Mouse (Mus musculus) midbrain, embryonic 13.5 days (tissue): ENCODE measurements at regions not wholly inside any gene's neighbourhood (a gene's known extent, or its start where the extent isn't known, plus 50 kb on each side); places are given as distances from the start of the nearest gene placed in this dataset.

Source experiments
- ATAC-seq: fragments of 200-750 bp; cut with Nextera tagmentation; 2 replicates; pipeline ENCODE4 v1.8.0; 2017; ENCODE audit warnings: mild to moderate bottlenecking, moderate TSS enrichment, moderate library complexity
- H3K27ac ChIP-seq: fragments of 300-500 bp; sonication (generic); 2 replicates; pipeline ENCODE4 v1.5.1; 2015; ENCODE audit warnings: inconsistent platforms, mild to moderate bottlenecking, moderate library complexity
- H3K27me3 ChIP-seq: fragments of 300-500 bp; sonication (generic); 2 replicates; pipeline ENCODE4 v1.6.1; 2015; ENCODE audit warnings: mild to moderate bottlenecking, inconsistent platforms
- H3K36me3 ChIP-seq: fragments of 300-500 bp; sonication (generic); 2 replicates; pipeline ENCODE4 v1.6.1; 2015; ENCODE audit warnings: mild to moderate bottlenecking, inconsistent platforms
- H3K4me1 ChIP-seq: fragments of 300-500 bp; sonication (generic); replicated peaks from 2 replicates; pipeline ENCODE4 v1.6.1; 2015; ENCODE audit warnings: inconsistent platforms
- H3K4me2 ChIP-seq: fragments of 300-500 bp; sonication (generic); replicated peaks from 2 replicates; pipeline ENCODE4 v1.6.1; 2015; ENCODE audit warnings: moderate library complexity, mild to moderate bottlenecking, inconsistent platforms
- H3K4me3 ChIP-seq: fragments of 300-500 bp; sonication (generic); replicated peaks from 2 replicates; pipeline ENCODE4 v1.5.1; 2015; ENCODE audit warnings: mild to moderate bottlenecking, inconsistent platforms
- H3K9ac ChIP-seq: fragments of 300-500 bp; sonication (generic); replicated peaks from 2 replicates; pipeline ENCODE4 v1.6.1; 2015; ENCODE audit warnings: mild to moderate bottlenecking, inconsistent platforms
- H3K9me3 ChIP-seq: fragments of 300-500 bp; sonication (generic); 2 replicates; pipeline ENCODE4 v1.6.1; 2016; ENCODE audit warnings: mild to moderate bottlenecking, inconsistent platforms
- WGBS: fragments of 180-500 bp; shearing (Covaris S2); methylation state at CpG from one replicate; pipeline ENCODE4 v1.1.7; 2015; 5-methylcytosine and 5-hydroxymethylcytosine counted together

GRCm38 (mm10) chr14:118374819-118375520, 108.2 kb downstream of the Gm9376 start:
- H3K9ac ChIP-seq = no peak overlapping the region
- no peaks in the 10 kb centered on the region for H3K9me3 ChIP-seq
- no peak for ATAC-seq
- no peak overlapping the region for H3K4me3 ChIP-seq
- no peaks in the 10 kb centered on the region for H3K36me3 ChIP-seq
- no peak overlapping the region for H3K4me2 ChIP-seq
- WGBS = 89% methylated on average over 10 of the region's 10 CpGs
- H3K27me3 ChIP-seq = peaks cover 9% of the 10 kb centered on the region; the same call in 1 of the 2 replicates
- no peak overlapping the region for H3K27ac ChIP-seq
- peaks cover 4% of the 10 kb centered on the region for H3K4me1 ChIP-seq

- Histone ChIP-seq H3K9ac (no peak overlapping the region), H3K4me1 (no peaks in the 10 kb centered on the region), H3K36me3 (no peaks in the 10 kb centered on the region), H3K4me3 (no peak overlapping the region), H3K9me3 (no peaks in the 10 kb centered on the region), H3K27ac (no peak overlapping the region), H3K27me3 (peaks cover 2% of the 10 kb centered on the region; the same call in 1 of the 2 replicates), H3K4me2 (no peak overlapping the region)
- no peak for ATAC-seq
- WGBS = 96% methylated on average over 12 of the region's 12 CpGs
Measured at GRCm38 (mm10) chr14:118375641-118376040, 108.9 kb downstream of the Gm9376 start.

DNA sequence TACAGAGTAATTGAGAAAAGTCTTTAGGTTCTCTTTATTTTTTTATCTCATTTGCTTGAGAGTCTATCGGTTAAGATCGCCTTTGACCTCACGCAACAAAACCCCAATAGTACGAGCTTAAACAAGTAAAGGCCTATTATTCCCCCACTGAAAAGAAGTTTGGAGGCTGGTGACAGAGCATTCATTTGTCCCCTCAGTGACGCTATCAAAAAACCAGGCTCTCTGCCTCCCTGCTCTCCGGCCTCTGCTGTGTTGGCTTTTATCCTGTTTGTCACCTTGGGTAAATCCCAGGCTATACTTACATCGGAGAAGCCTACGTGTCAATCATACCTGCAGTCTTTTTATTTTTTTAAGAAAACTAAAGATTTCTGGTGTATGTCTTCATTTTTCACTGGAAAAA, 112.9 kb downstream of the Gm9376 start:
- no peak overlapping the region for H3K27ac ChIP-seq
- 22% methylated on average over 8 of the region's 8 CpGs for WGBS
- H3K9me3 ChIP-seq = no peaks in the 10 kb centered on the region
- ATAC-seq = no peak
- no peak overlapping the region for H3K9ac ChIP-seq
- no peaks in the 10 kb centered on the region for H3K27me3 ChIP-seq
- H3K4me3 ChIP-seq = no peak overlapping the region
- H3K36me3 ChIP-seq = no peaks in the 10 kb centered on the region
- no peak overlapping the region for H3K4me2 ChIP-seq
- H3K4me1 ChIP-seq = no peaks in the 10 kb centered on the region

GRCm38 (mm10) chr14:118385529-118385932, 118.8 kb downstream of the Gm9376 start:
- Histone ChIP-seq H3K27me3 (0 out of 2 replicates have a peak, but pooled peaks cover 3% of the 10 kb centered on the region), H3K27ac (no peak overlapping the region), H3K9me3 (no peaks in the 10 kb centered on the region), H3K4me1 (0 out of 2 replicates have a peak, but pooled peaks cover 6% of the 10 kb centered on the region), H3K4me2 (no peak overlapping the region; the same call in 1 of the 2 replicates), H3K36me3 (no peaks in the 10 kb centered on the region), H3K4me3 (no peak overlapping the region), H3K9ac (no peak overlapping the region)
- ATAC-seq = 0 out of 2 replicates have a peak, but pooled peaks have one; percentile 55
- WGBS = 31% methylated on average over 7 of the region's 7 CpGs

DNA sequence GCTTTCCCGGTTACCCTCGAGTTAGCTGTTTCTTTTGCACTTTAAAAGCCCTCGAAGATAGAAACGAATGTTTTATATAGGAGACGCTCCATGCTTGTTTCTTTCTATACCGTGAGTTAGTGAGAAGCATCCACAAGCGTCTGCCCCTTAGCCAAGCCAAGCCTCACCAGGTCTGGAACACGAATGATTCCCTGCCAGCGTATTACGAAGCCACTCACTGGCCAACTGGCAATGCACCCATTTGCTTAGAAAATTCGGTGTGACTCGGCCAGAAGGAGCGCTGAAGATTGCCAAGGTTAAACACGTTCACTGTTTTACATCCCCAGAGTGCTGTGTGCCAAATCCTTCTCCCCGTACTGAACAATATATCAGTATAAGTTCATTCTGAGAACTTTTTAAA, 121.3 kb downstream of the Gm9376 start:
- no peaks in the 10 kb centered on the region for H3K9me3 ChIP-seq
- peaks cover 6% of the 10 kb centered on the region; the same call in 1 of the 2 replicates for H3K4me1 ChIP-seq
- WGBS = 91% methylated on average over 15 of the region's 15 CpGs
- no peak overlapping the region for H3K4me2 ChIP-seq
- ATAC-seq = no peak
- H3K27ac ChIP-seq = no peak overlapping the region
- H3K4me3 ChIP-seq = no peak overlapping the region
- no peak overlapping the region for H3K9ac ChIP-seq
- H3K36me3 ChIP-seq = no peaks in the 10 kb centered on the region
- H3K27me3 ChIP-seq = 0 out of 2 replicates have a peak, but pooled peaks cover 3% of the 10 kb centered on the region

GRCm38 (mm10) chr14:118390790-118391189, 124.0 kb downstream of the Gm9376 start:
- no peak overlapping the region for H3K9ac ChIP-seq
- 85% methylated on average over 3 of the region's 3 CpGs for WGBS
- ATAC-seq = no peak

DNA sequence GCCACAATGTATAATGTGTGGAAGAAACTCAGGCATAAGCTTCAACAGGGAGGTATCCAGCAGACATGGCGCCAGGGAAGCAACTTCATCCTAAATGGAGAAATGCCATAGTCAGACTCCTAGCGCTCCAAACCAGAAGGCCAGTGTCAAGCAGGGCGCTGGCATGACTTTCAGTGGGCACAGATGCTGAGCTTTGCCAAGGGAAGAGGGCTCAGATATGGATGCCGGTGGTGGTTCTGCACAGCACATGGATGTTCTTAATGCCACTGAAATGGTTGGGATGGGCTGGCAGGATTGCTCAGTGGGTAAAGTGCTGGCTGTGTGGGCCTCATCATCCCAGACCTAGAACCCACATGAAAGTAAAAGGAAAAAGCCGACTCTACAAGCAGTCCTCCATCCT, 124.8 kb downstream of the Gm9376 start:
- Histone ChIP-seq H3K27me3 (0 out of 2 replicates have a peak, but pooled peaks cover 3% of the 10 kb centered on the region), H3K4me2 (no peak overlapping the region), H3K4me1 (peaks cover 9% of the 10 kb centered on the region), H3K9ac (no peak overlapping the region), H3K36me3 (no peaks in the 10 kb centered on the region), H3K9me3 (no peaks in the 10 kb centered on the region), H3K4me3 (no peak overlapping the region), H3K27ac (no peak overlapping the region)
- ATAC-seq = no peak
- 95% methylated on average over 5 of the region's 5 CpGs for WGBS

More at GRCm38 (mm10) chr14:118390790-118391189, 124.0 kb downstream of the Gm9376 start:
- H3K27me3 ChIP-seq = 0 out of 2 replicates have a peak, but pooled peaks cover 3% of the 10 kb centered on the region
- H3K4me2 ChIP-seq = no peak overlapping the region
- no peak overlapping the region for H3K27ac ChIP-seq
- H3K4me3 ChIP-seq = no peak overlapping the region
- peaks cover 9% of the 10 kb centered on the region for H3K4me1 ChIP-seq
- H3K36me3 ChIP-seq = no peaks in the 10 kb centered on the region
- no peaks in the 10 kb centered on the region for H3K9me3 ChIP-seq

- Histone ChIP-seq H3K36me3 (no peaks in the 10 kb centered on the region), H3K4me2 (no peak overlapping the region), H3K4me1 (peaks cover 9% of the 10 kb centered on the region), H3K9ac (no peak overlapping the region), H3K4me3 (no peak overlapping the region), H3K27me3 (no peaks in the 10 kb centered on the region), H3K27ac (no peak overlapping the region), H3K9me3 (no peaks in the 10 kb centered on the region)
- WGBS = 57% methylated on average over 6 of the region's 6 CpGs
- no peak; the same call in none of the 2 replicates for ATAC-seq
Measured at GRCm38 (mm10) chr14:118393676-118394075, 126.9 kb downstream of the Gm9376 start.

- Histone ChIP-seq H3K36me3 (no peaks in the 10 kb centered on the region), H3K9ac (no peak overlapping the region), H3K9me3 (peaks cover 10% of the 10 kb centered on the region), H3K4me3 (no peak overlapping the region), H3K4me1 (peaks cover 31% of the 10 kb centered on the region), H3K27me3 (peaks cover 37% of the 10 kb centered on the region), H3K4me2 (no peak overlapping the region), H3K27ac (no peak overlapping the region)
- 15% methylated on average over 4 of the region's 4 CpGs for WGBS
- peak; percentile 74 for ATAC-seq
Measured at GRCm38 (mm10) chr14:118414275-118414674, 147.5 kb downstream of the Gm9376 start.

DNA sequence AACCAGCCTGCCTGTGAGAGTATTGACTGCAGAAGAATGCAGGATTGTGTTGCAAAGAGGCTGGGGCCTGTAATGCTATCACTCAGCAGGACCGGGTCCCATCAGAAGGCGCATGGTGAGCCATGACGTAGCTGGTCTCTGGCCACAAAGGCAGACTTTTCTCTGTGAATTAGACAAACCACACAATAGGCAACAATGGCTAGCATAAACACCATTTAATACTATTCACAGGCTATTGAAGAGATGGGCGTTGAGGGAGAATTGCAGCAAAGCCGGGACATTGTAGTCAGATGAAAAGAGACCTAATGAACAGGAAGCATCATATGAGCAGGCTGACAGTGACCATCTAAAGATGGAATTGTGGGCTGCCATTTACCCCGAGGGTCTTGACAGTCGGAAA, 149.4 kb downstream of the Gm9376 start:
- no peak overlapping the region for H3K27ac ChIP-seq
- peak; percentile 80 for ATAC-seq
- H3K27me3 ChIP-seq = peaks cover 48% of the 10 kb centered on the region
- 0 out of 2 replicates have a peak overlapping the region, but pooled peaks have one; percentile 10 for H3K9ac ChIP-seq
- H3K4me2 ChIP-seq = 0 out of 2 replicates have a peak overlapping the region, but pooled peaks have one; percentile 1
- peaks cover 31% of the 10 kb centered on the region for H3K4me1 ChIP-seq
- H3K4me3 ChIP-seq = no peak overlapping the region
- H3K36me3 ChIP-seq = 0 out of 2 replicates have a peak, but pooled peaks cover 5% of the 10 kb centered on the region
- WGBS = 8% methylated on average over 7 of the region's 7 CpGs
- peaks cover 25% of the 10 kb centered on the region for H3K9me3 ChIP-seq

- Histone ChIP-seq H3K36me3 (0 out of 2 replicates have a peak, but pooled peaks cover 5% of the 10 kb centered on the region), H3K9me3 (peaks cover 25% of the 10 kb centered on the region), H3K4me3 (no peak overlapping the region), H3K27ac (no peak overlapping the region), H3K27me3 (peaks cover 40% of the 10 kb centered on the region), H3K4me2 (no peak overlapping the region), H3K9ac (no peak overlapping the region), H3K4me1 (peaks cover 28% of the 10 kb centered on the region)
- no peak for ATAC-seq
- WGBS = 92% methylated on average over 12 of the region's 12 CpGs
Measured at GRCm38 (mm10) chr14:118419442-118420193, 152.9 kb downstream of the Gm9376 start.
